12 mouse cellular contexts compared by ENCODE assay signal in genomic region chrX:71220896-71221295, GRCm38 (mm10). TPM values are rescaled to one million over a fixed set of nuclear protein-coding genes. Genes with fewer than 3 reads are reported as not detected.
DNase-seq lines count a peak whose midpoint lies in the region; ATAC-seq lines count a peak whose summit lies in the region.
"Had no signal": no experiment of that assay in that cellular context is flagged by ENCODE, and none has a peak within 500 bp of the region (broad histone marks: within the 10 kb centered on the region; RNA-seq: fewer than 3 reads in every experiment).

No protein-coding gene starts in this region.

- no peaks in the 10 kb centered on the region for H3K9me3 ChIP-seq in embryonic facial prominence, embryonic 10.5 days
- H3K9me3 ChIP-seq in forebrain, embryonic 11.5 days (ENCODE audit: control insufficient read depth, low read length), result no peaks in the 10 kb centered on the region

- H3K4me2 ChIP-seq in forebrain, embryonic 11.5 days (ENCODE audit: low read depth, low read length, severe bottlenecking), result no peak overlapping the region

- peak; percentile 37 for DNase-seq in adrenal gland, postnatal 10 days
- DNase-seq in adrenal gland, postnatal 4 days (ENCODE audit: low spot score in 2 of 2), result no peak
- peak; percentile 4 for DNase-seq in right cerebral cortex, postnatal 25 days
- no peak for DNase-seq in right cerebral cortex, postnatal 14 days
- DNase-seq in cerebellum, postnatal 25 days, result peak; percentile 39 to 60
- no peak for DNase-seq in embryonic facial prominence, embryonic 10.5 days (ENCODE audit: low spot score)
- no peak for DNase-seq in forebrain, embryonic 11.5 days (ENCODE audit: low spot score)
- no peak for DNase-seq in spleen, postnatal 4 days (ENCODE audit: low spot score in 2 of 2)
- DNase-seq: B cell, adult 2 months; kidney, postnatal 10 days; left cerebral cortex, postnatal 4 days had no signal

- no peaks in the 10 kb centered on the region for H3K4me1 ChIP-seq in embryonic facial prominence, embryonic 10.5 days
- H3K4me1 ChIP-seq in forebrain, embryonic 11.5 days (replicated peaks; ENCODE audit: control insufficient read depth, insufficient read depth, low read length), result no peaks in the 10 kb centered on the region

- H3K27me3 ChIP-seq in embryonic facial prominence, embryonic 10.5 days (replicated peaks; ENCODE audit: low read depth, poor library complexity, severe bottlenecking), result peaks cover 10% of the 10 kb centered on the region
- H3K27me3 ChIP-seq in forebrain, embryonic 11.5 days (ENCODE audit: control insufficient read depth, insufficient read depth, low read length), result no peaks in the 10 kb centered on the region

- H3K36me3 ChIP-seq in embryonic facial prominence, embryonic 10.5 days (replicated peaks), result no peaks in the 10 kb centered on the region
- H3K36me3 ChIP-seq in forebrain, embryonic 11.5 days (ENCODE audit: control insufficient read depth, insufficient read depth, low read length), result no peaks in the 10 kb centered on the region

- no peak overlapping the region for H3K4me3 ChIP-seq in embryonic facial prominence, embryonic 10.5 days
- H3K4me3 ChIP-seq in forebrain, embryonic 11.5 days (ENCODE audit: low read depth, low read length), result no peak overlapping the region
- H3K4me3 ChIP-seq: erythroblast, embryonic 14.5 days had no signal

- H3K9ac ChIP-seq in forebrain, embryonic 11.5 days (ENCODE audit: low read length), result no peak overlapping the region

- no peak for ATAC-seq in forebrain, embryonic 11.5 days (replicated peaks; ENCODE audit: low FRiP score)

- WGBS in embryonic facial prominence, embryonic 10.5 days, result 66% methylated on average over 3 of the region's 3 CpGs
- WGBS in forebrain, embryonic 11.5 days, result 72% methylated on average over 3 of the region's 3 CpGs

- no peak overlapping the region for H3K27ac ChIP-seq in embryonic facial prominence, embryonic 10.5 days (replicated peaks)
- H3K27ac ChIP-seq in forebrain, embryonic 11.5 days (ENCODE audit: low read depth, low read length), result no peak overlapping the region

RNA-seq across cellular contexts. Expression of gene Mtm1, which starts 10.3 kb away (rescaled TPM):
- 10 to 100 TPM; 18.2 to 32.6 TPM for total RNA-seq in adrenal gland, postnatal 10 days (2021)
- 10 to 100 TPM; 18.0 to 19.5 TPM for total RNA-seq in adrenal gland, postnatal 4 days (2021)
- 2.3 and 2.7 TPM in 2 replicates for polyA plus RNA-seq in embryonic facial prominence, embryonic 10.5 days (2016; fragmentation: Nextera tagmentation; extraction: Ambion mirVana)
- polyA plus RNA-seq in forebrain, embryonic 11.5 days (2014; fragmentation: Nextera tagmentation; extraction: Ambion mirVana), result 5.8 TPM in 2 replicates
- polyA plus RNA-seq: erythroblast, embryonic 14.5 days had no signal

Comparison
In these comparisons a context has a peak if more than half of its experiments do, and no peak if none do; other contexts are left out.
1. DNase-seq: peak in adrenal gland, postnatal 10 days (single experiment), right cerebral cortex, postnatal 25 days (single experiment) and cerebellum, postnatal 25 days (2 of 2); none in adrenal gland, postnatal 4 days (0 of 2), right cerebral cortex, postnatal 14 days (single experiment), embryonic facial prominence, embryonic 10.5 days (single experiment), forebrain, embryonic 11.5 days (single experiment) and spleen, postnatal 4 days (0 of 2).